Comparison of ENCODE assay signal across 17 mouse cellular contexts in genomic region chr4:63066796-63067195, GRCm38 (mm10).
DNase-seq lines count a peak whose midpoint lies in the region; ATAC-seq and TF ChIP-seq lines count a peak whose summit lies in the region.
"Had no signal": no experiment of that assay in that cellular context is flagged by ENCODE, and none has a peak within 500 bp of the region (broad histone marks: within the 10 kb centered on the region; RNA-seq: fewer than 3 reads in every experiment).

No protein-coding gene starts in this region.

- TF ChIP-seq CTCF in kidney, postnatal 0 days (IDR thresholded peaks at IDR 0.05; ENCODE audit: low read depth), result no peak

- peak; percentile 18 for DNase-seq in kidney, adult 18-20 months
- no peak for DNase-seq in kidney, adult 9 months
- DNase-seq in kidney, postnatal 4 days, result no peak
- no peak for DNase-seq in kidney, postnatal 0 days (ENCODE audit: low spot score)
- DNase-seq in kidney, postnatal 10 days, result peak; percentile 11
- DNase-seq: adrenal gland, adult 2 months; adrenal gland, postnatal 25 days; cerebellum, adult 18-20 months; cerebellum, adult 9-11 months; cerebellum, postnatal 36 days; heart, postnatal 10 days had no signal

- H3K27me3 ChIP-seq in kidney, embryonic 16.5 days (ENCODE audit: insufficient read depth, low read length), result no peaks in the 10 kb centered on the region
- H3K27me3 ChIP-seq in kidney, postnatal 0 days (ENCODE audit: insufficient read depth, low read length), result no peaks in the 10 kb centered on the region
- H3K27me3 ChIP-seq: embryonic facial prominence, embryonic 13.5 days; forebrain, embryonic 12.5 days had no signal

- peaks cover 7% of the 10 kb centered on the region for H3K36me3 ChIP-seq in kidney, embryonic 16.5 days (ENCODE audit: insufficient read depth, low read length)
- no peaks in the 10 kb centered on the region for H3K36me3 ChIP-seq in kidney, postnatal 0 days (ENCODE audit: insufficient read depth, low read length)

- H3K4me3 ChIP-seq in kidney, embryonic 16.5 days (ENCODE audit: low read length), result no peak overlapping the region
- no peak overlapping the region for H3K4me3 ChIP-seq in kidney, postnatal 0 days (replicated peaks; ENCODE audit: low read depth, low read length)
- H3K4me3 ChIP-seq: embryonic facial prominence, embryonic 13.5 days; forebrain, embryonic 12.5 days; hindbrain, embryonic 10.5 days had no signal

- H3K4me1 ChIP-seq in kidney, embryonic 16.5 days (ENCODE audit: insufficient read depth, low read length), result peaks cover 66% of the 10 kb centered on the region
- H3K4me1 ChIP-seq in kidney, postnatal 0 days (replicated peaks; ENCODE audit: insufficient read depth, low read length), result peaks cover 51% of the 10 kb centered on the region
- H3K4me1 ChIP-seq: forebrain, embryonic 12.5 days had no signal

- WGBS in kidney, embryonic 16.5 days, result 86% methylated on average over 4 of the region's 4 CpGs
- WGBS in kidney, postnatal 0 days, result 74% methylated on average over 4 of the region's 4 CpGs

- peak overlapping the region; percentile 86 for H3K27ac ChIP-seq in kidney, embryonic 16.5 days (ENCODE audit: low read length)
- peak overlapping the region; percentile 82 for H3K27ac ChIP-seq in kidney, postnatal 0 days
- H3K27ac ChIP-seq: embryonic facial prominence, embryonic 13.5 days; forebrain, embryonic 12.5 days; hindbrain, embryonic 14.5 days had no signal

- no peak overlapping the region for H3K4me2 ChIP-seq in kidney, embryonic 16.5 days (replicated peaks; ENCODE audit: low read depth, low read length)
- H3K4me2 ChIP-seq in kidney, postnatal 0 days (ENCODE audit: low read length), result no peak overlapping the region
- H3K4me2 ChIP-seq: embryonic facial prominence, embryonic 13.5 days; forebrain, embryonic 12.5 days; hindbrain, embryonic 14.5 days had no signal

- H3K9me3 ChIP-seq in kidney, embryonic 16.5 days (ENCODE audit: low read length), result no peaks in the 10 kb centered on the region
- no peaks in the 10 kb centered on the region for H3K9me3 ChIP-seq in kidney, postnatal 0 days (replicated peaks; ENCODE audit: low read length)
- H3K9me3 ChIP-seq: embryonic facial prominence, embryonic 13.5 days; forebrain, embryonic 12.5 days; hindbrain, embryonic 10.5 days had no signal

- no peak for ATAC-seq in kidney, embryonic 16.5 days (ENCODE audit: low FRiP score, low TSS enrichment)
- ATAC-seq in kidney, postnatal 0 days (replicated peaks; ENCODE audit: low FRiP score, low read depth), result no peak
- ATAC-seq: forebrain, embryonic 16.5 days had no signal

- no peak overlapping the region for H3K9ac ChIP-seq in kidney, embryonic 16.5 days (replicated peaks; ENCODE audit: low read length)
- no peak overlapping the region for H3K9ac ChIP-seq in kidney, postnatal 0 days (ENCODE audit: low read depth, low read length)
- H3K9ac ChIP-seq: embryonic facial prominence, embryonic 13.5 days; forebrain, embryonic 12.5 days; hindbrain, embryonic 14.5 days had no signal

Comparison
In these comparisons a context has a peak if more than half of its experiments do, and no peak if none do; other contexts are left out.
1. DNase-seq: peak in kidney, adult 18-20 months (single experiment) and kidney, postnatal 10 days (single experiment); none in kidney, adult 9 months (single experiment), kidney, postnatal 4 days (0 of 2) and kidney, postnatal 0 days (single experiment).